ENCODE assay signal across 26 mouse cellular contexts in genomic region chr15:82747516-82747915, GRCm38 (mm10). TPM values are rescaled to one million over a fixed set of nuclear protein-coding genes. Genes with fewer than 3 reads are reported as not detected.
"Had no signal": no experiment of that assay in that cellular context is flagged by ENCODE, and none has a peak within 500 bp of the region (broad histone marks: within the 10 kb centered on the region; RNA-seq: fewer than 3 reads in every experiment).

No protein-coding gene starts in this region.

- H3K4me2 ChIP-seq: lung, embryonic 14.5 days; midbrain, embryonic 12.5 days; neural tube, embryonic 13.5 days; neural tube, embryonic 15.5 days had no signal

- H3K27me3 ChIP-seq: midbrain, embryonic 12.5 days; neural tube, embryonic 13.5 days; neural tube, embryonic 15.5 days had no signal

- DNase-seq: lung, embryonic 14.5 days; lung, postnatal 10 days; lung, postnatal 4 days; midbrain, embryonic 14.5 days; retina, postnatal 1 day; right cerebral cortex, adult 18-20 months; right cerebral cortex, postnatal 25 days; right cerebral cortex, postnatal 4 days; spleen, adult 18-20 months; thymus, adult 18-20 months; thymus, postnatal 14 days; thymus, postnatal 36 days had no signal

- H3K4me1 ChIP-seq: midbrain, embryonic 10.5 days; midbrain, embryonic 12.5 days; neural tube, embryonic 13.5 days; neural tube, embryonic 15.5 days had no signal

- H3K27ac ChIP-seq: midbrain, embryonic 10.5 days; midbrain, embryonic 12.5 days; neural tube, embryonic 13.5 days; neural tube, embryonic 15.5 days had no signal

- H3K4me3 ChIP-seq: midbrain, embryonic 10.5 days; midbrain, embryonic 12.5 days; myocyte; neural tube, embryonic 13.5 days; neural tube, embryonic 15.5 days had no signal

- H3K9me3 ChIP-seq: midbrain, embryonic 10.5 days; midbrain, embryonic 12.5 days; neural tube, embryonic 13.5 days; neural tube, embryonic 15.5 days had no signal

- H3K36me3 ChIP-seq: midbrain, embryonic 10.5 days; midbrain, embryonic 12.5 days; neural tube, embryonic 13.5 days; neural tube, embryonic 15.5 days had no signal

- H3K9ac ChIP-seq: lung, embryonic 14.5 days; midbrain, embryonic 12.5 days; neural tube, embryonic 13.5 days; neural tube, embryonic 15.5 days had no signal

- ATAC-seq: midbrain, embryonic 16.5 days had no signal

RNA-seq across cellular contexts. Expression of gene Cyp2d40, which starts 16.5 kb away (rescaled TPM):
- total RNA-seq: megakaryocyte, adult 5-6 weeks; megakaryocyte-erythroid progenitor cell, adult 5-6 weeks had no signal
- polyA plus RNA-seq: lung, embryonic 14.5 days; lung, embryonic 16.5 days; midbrain, embryonic 10.5 days; midbrain, embryonic 12.5 days; midbrain, embryonic 14.5 days; midbrain, embryonic 16.5 days; myocyte; neural tube, embryonic 11.5 days; neural tube, embryonic 13.5 days; neural tube, embryonic 15.5 days; small intestine, adult 2 months; stomach, embryonic 14.5 days; stomach, embryonic 16.5 days; thymus, postnatal 0 days had no signal

RNA-seq across cellular contexts. Expression of gene Cyp2d26, which starts 46.6 kb away (rescaled TPM):
- total RNA-seq: megakaryocyte, adult 5-6 weeks; megakaryocyte-erythroid progenitor cell, adult 5-6 weeks had no signal
- polyA plus RNA-seq: lung, embryonic 14.5 days; midbrain, embryonic 10.5 days; midbrain, embryonic 12.5 days; myocyte; neural tube, embryonic 11.5 days; neural tube, embryonic 15.5 days had no signal
